Mouse (Mus musculus): ENCODE results near the gene 4933425L06Rik. TPM values are rescaled to one million over a fixed set of nuclear protein-coding genes. Genes with fewer than 3 reads are reported as not detected.

Gene 4933425L06Rik
- polyA plus RNA-seq, 1 experiment, result not detected

GRCm38 (mm10) chr13:105104385-105104784, 22.5 kb downstream of the 4933425L06Rik start:
- TF ChIP-seq GATA1 (IDR thresholded peaks at IDR 0.05; ENCODE audit: low read length), result no peak

- TF ChIP-seq GATA1 (IDR thresholded peaks at IDR 0.05; ENCODE audit: low read length), result no peak
Measured at GRCm38 (mm10) chr13:105111599-105111998, 29.7 kb downstream of the 4933425L06Rik start.

- no peak for TF ChIP-seq GATA1 (IDR thresholded peaks at IDR 0.05; ENCODE audit: low read length)
Measured at GRCm38 (mm10) chr13:105121617-105122016, 39.7 kb downstream of the 4933425L06Rik start.

GRCm38 (mm10) chr13:105122092-105122491, 40.2 kb downstream of the 4933425L06Rik start:
- no peak for TF ChIP-seq GATA1 (IDR thresholded peaks at IDR 0.05; ENCODE audit: low read length)

GRCm38 (mm10) chr13:105130080-105130479, 48.2 kb downstream of the 4933425L06Rik start:
- TF ChIP-seq GATA1 (IDR thresholded peaks at IDR 0.05; ENCODE audit: low read length), result peak; percentile 55

- no peak for TF ChIP-seq GATA1 (IDR thresholded peaks at IDR 0.05; ENCODE audit: low read length)
Measured at GRCm38 (mm10) chr13:105132370-105132769, 50.4 kb downstream of the 4933425L06Rik start.

GRCm38 (mm10) chr13:105132776-105133175, 50.9 kb downstream of the 4933425L06Rik start:
- TF ChIP-seq GATA1 (IDR thresholded peaks at IDR 0.05; ENCODE audit: low read length), result no peak

- peak; percentile 85 for TF ChIP-seq GATA1 (IDR thresholded peaks at IDR 0.05; ENCODE audit: low read length)
Measured at GRCm38 (mm10) chr13:105134397-105134796, 52.5 kb downstream of the 4933425L06Rik start.

- TF ChIP-seq GATA1 (IDR thresholded peaks at IDR 0.05; ENCODE audit: low read length), result peak; percentile 92
Measured at GRCm38 (mm10) chr13:105139881-105140280, 58.0 kb downstream of the 4933425L06Rik start.

- TF ChIP-seq GATA1 (IDR thresholded peaks at IDR 0.05; ENCODE audit: low read length), result no peak
Measured at GRCm38 (mm10) chr13:105146827-105147226, 64.9 kb downstream of the 4933425L06Rik start.

GRCm38 (mm10) chr13:105147795-105148418, 66.0 kb downstream of the 4933425L06Rik start:
- TF ChIP-seq GATA1 (IDR thresholded peaks at IDR 0.05; ENCODE audit: low read length), result no peak

- no peak for TF ChIP-seq GATA1 (IDR thresholded peaks at IDR 0.05; ENCODE audit: low read length)
Measured at GRCm38 (mm10) chr13:105150006-105150405, 68.1 kb downstream of the 4933425L06Rik start.

- no peak for TF ChIP-seq GATA1 (IDR thresholded peaks at IDR 0.05; ENCODE audit: low read length)
Measured at GRCm38 (mm10) chr13:105153955-105154354, 72.0 kb downstream of the 4933425L06Rik start.

GRCm38 (mm10) chr13:105165441-105165840, 83.5 kb downstream of the 4933425L06Rik start:
- TF ChIP-seq GATA1 (IDR thresholded peaks at IDR 0.05; ENCODE audit: low read length), result no peak

Other genes starting within 250 kb of the 4933425L06Rik start
- gene Shisal2b, start 218.2 kb upstream of the 4933425L06Rik start, polyA plus RNA-seq (2012), result not detected in 2 replicates
- gene Rgs7bp, start 27.2 kb upstream of the 4933425L06Rik start, polyA plus RNA-seq (2012), result not detected in 2 replicates
- gene Rnf180, start 212.7 kb downstream of the 4933425L06Rik start, polyA plus RNA-seq (2012), result 0.02 TPM in 1 of 2 replicates, not detected in the other